Mouse (Mus musculus): ENCODE data around the gene Dact2. TPM values are rescaled to one million over a fixed set of nuclear protein-coding genes. Genes with fewer than 3 reads are reported as not detected.

The Dact2 gene
- total and polyA plus RNA-seq, 3 experiments, result 0.76 to 1.4 (median 0.80) TPM

- H3K27me3 ChIP-seq (ENCODE audit: control insufficient read depth, insufficient read depth, low read length), result no peaks in the 10 kb centered on the region
- no peak overlapping the region for H3K9ac ChIP-seq (ENCODE audit: low read depth, low read length)
- no peaks in the 10 kb centered on the region for H3K79me2 ChIP-seq (replicated peaks; ENCODE audit: control insufficient read depth, insufficient read depth, low read length)
- H3K36me3 ChIP-seq (ENCODE audit: control insufficient read depth, insufficient read depth, low read length), result no peaks in the 10 kb centered on the region
- H3K4me3 ChIP-seq, result no peak overlapping the region
- intact Hi-C loops (cut with DNase I), result no loop called here
- peak; percentile 78; the same call in 1 of the 2 replicates for TF ChIP-seq EP300 (IDR thresholded peaks at IDR 0.05; ENCODE audit: insufficient read depth, low read depth, low read length)
- TF ChIP-seq POLR2A (IDR thresholded peaks at IDR 0.05; ENCODE audit: insufficient read depth, low read depth, low read length), result no peak
- peak; percentile 64 to 78 for DNase-seq
- H3K4me1 ChIP-seq (ENCODE audit: control insufficient read depth, insufficient read depth, low read length), result peaks cover 5% of the 10 kb centered on the region
- 43% methylated on average over 11 of the region's 11 CpGs for WGBS
- no peak overlapping the region; the same call in 1 of the 2 replicates for H3K27ac ChIP-seq
Observed at GRCm38 (mm10) chr17:14244195-14244965, 40.3 kb upstream of the Dact2 start.

- TF ChIP-seq EP300 (IDR thresholded peaks at IDR 0.05; ENCODE audit: insufficient read depth, low read depth, low read length) (no peak), CTCF (IDR thresholded peaks at IDR 0.05) (no peak), POLR2A (IDR thresholded peaks at IDR 0.05; ENCODE audit: insufficient read depth, low read depth, low read length) (no peak)
- intact Hi-C loops (cut with DNase I), result no loop called here
- H3K27me3 ChIP-seq (ENCODE audit: control insufficient read depth, insufficient read depth, low read length), result no peaks in the 10 kb centered on the region
Observed at GRCm38 (mm10) chr17:14242634-14243033, 38.5 kb upstream of the Dact2 start.

GRCm38 (mm10) chr17:14239960-14240359 lies 35.9 kb upstream of the Dact2 start:
- TF ChIP-seq EP300 (IDR thresholded peaks at IDR 0.05; ENCODE audit: insufficient read depth, low read depth, low read length), result no peak
- TF ChIP-seq POLR2A (IDR thresholded peaks at IDR 0.05; ENCODE audit: insufficient read depth, low read depth, low read length), result no peak
- TF ChIP-seq CTCF (IDR thresholded peaks at IDR 0.05), result no peak
- Histone ChIP-seq H3K9ac (ENCODE audit: low read depth, low read length) (no peak overlapping the region), H3K4me1 (ENCODE audit: control insufficient read depth, insufficient read depth, low read length) (peaks cover 5% of the 10 kb centered on the region), H3K36me3 (ENCODE audit: control insufficient read depth, insufficient read depth, low read length) (no peaks in the 10 kb centered on the region), H3K27ac (no peak overlapping the region), H3K79me2 (replicated peaks; ENCODE audit: control insufficient read depth, insufficient read depth, low read length) (no peaks in the 10 kb centered on the region), H3K27me3 (ENCODE audit: control insufficient read depth, insufficient read depth, low read length) (no peaks in the 10 kb centered on the region), H3K4me3 (no peak overlapping the region)
- WGBS, result 73% methylated on average over 10 of the region's 10 CpGs
- intact Hi-C loops (cut with DNase I), result no loop called here
- DNase-seq, result no peak

More at GRCm38 (mm10) chr17:14242634-14243033, 38.5 kb upstream of the Dact2 start:
- Histone ChIP-seq H3K4me3 (no peak overlapping the region), H3K36me3 (ENCODE audit: control insufficient read depth, insufficient read depth, low read length) (no peaks in the 10 kb centered on the region), H3K9ac (ENCODE audit: low read depth, low read length) (no peak overlapping the region), H3K79me2 (replicated peaks; ENCODE audit: control insufficient read depth, insufficient read depth, low read length) (no peaks in the 10 kb centered on the region), H3K4me1 (ENCODE audit: control insufficient read depth, insufficient read depth, low read length) (peaks cover 5% of the 10 kb centered on the region), H3K27ac (no peak overlapping the region)
- WGBS, result 84% methylated on average over 8 of the region's 8 CpGs
- DNase-seq, result no peak

GRCm38 (mm10) chr17:14237134-14237533 lies 33.0 kb upstream of the Dact2 start:
- 0 out of 2 replicates have a peak, but pooled peaks cover 1% of the 10 kb centered on the region for H3K4me1 ChIP-seq (ENCODE audit: control insufficient read depth, insufficient read depth, low read length)
- WGBS, result 67% methylated on average over 6 of the region's 6 CpGs

DNA sequence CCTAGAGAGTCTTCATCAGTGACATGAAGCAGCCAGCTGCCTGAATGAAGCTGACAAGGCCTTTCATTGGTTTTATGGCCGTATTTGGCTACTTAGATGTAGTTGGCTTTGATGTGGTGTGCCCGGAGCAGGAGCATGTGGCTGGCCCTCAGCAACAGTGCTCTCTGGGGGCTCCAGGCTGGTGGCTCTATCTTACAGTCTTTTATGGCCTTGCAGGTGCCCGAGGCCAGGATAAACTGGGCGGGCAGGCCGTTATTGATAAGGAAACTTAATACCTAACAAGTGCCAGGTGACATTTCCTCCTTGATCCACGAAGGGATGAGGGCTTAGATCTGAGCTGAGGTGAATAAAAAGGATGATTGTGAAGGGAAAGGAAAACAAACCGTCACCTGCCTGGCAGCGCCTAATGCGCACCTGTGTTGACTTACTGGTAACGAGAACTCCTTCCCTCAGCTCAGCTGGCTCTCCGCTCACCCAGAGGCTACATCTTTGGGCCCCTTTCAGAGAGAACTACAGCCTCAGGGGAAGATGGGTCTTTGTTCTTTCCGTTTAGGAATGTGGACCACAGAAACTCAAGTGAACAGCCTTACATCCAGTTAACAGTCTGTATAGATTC lies 30.8 kb upstream of the Dact2 start:
- TF ChIP-seq POLR2A (IDR thresholded peaks at IDR 0.05; ENCODE audit: insufficient read depth, low read depth, low read length), result no peak
- no peak for TF ChIP-seq EP300 (IDR thresholded peaks at IDR 0.05; ENCODE audit: insufficient read depth, low read depth, low read length)
- no peak for TF ChIP-seq CTCF (IDR thresholded peaks at IDR 0.05)
- no peaks in the 10 kb centered on the region for H3K79me2 ChIP-seq (replicated peaks; ENCODE audit: control insufficient read depth, insufficient read depth, low read length)
- 70% methylated on average over 12 of the region's 12 CpGs for WGBS
- no peak for DNase-seq
- 0 out of 2 replicates have a peak, but pooled peaks cover 1% of the 10 kb centered on the region for H3K4me1 ChIP-seq (ENCODE audit: control insufficient read depth, insufficient read depth, low read length)
- no peak overlapping the region for H3K27ac ChIP-seq
- H3K27me3 ChIP-seq (ENCODE audit: control insufficient read depth, insufficient read depth, low read length), result no peaks in the 10 kb centered on the region
- H3K36me3 ChIP-seq (ENCODE audit: control insufficient read depth, insufficient read depth, low read length), result no peaks in the 10 kb centered on the region
- intact Hi-C loops (cut with DNase I), result loop anchor here (5.0 kb wide), 2 partner anchors 177 to 667 kb away; no protein-coding TSS in a partner anchor
- no peak overlapping the region for H3K4me3 ChIP-seq
- H3K9ac ChIP-seq (ENCODE audit: low read depth, low read length), result no peak overlapping the region

More at GRCm38 (mm10) chr17:14237134-14237533, 33.0 kb upstream of the Dact2 start:
- no peak overlapping the region for H3K9ac ChIP-seq (ENCODE audit: low read depth, low read length)
- H3K36me3 ChIP-seq (ENCODE audit: control insufficient read depth, insufficient read depth, low read length), result no peaks in the 10 kb centered on the region
- H3K27ac ChIP-seq, result no peak overlapping the region
- DNase-seq, result no peak
- no peaks in the 10 kb centered on the region for H3K27me3 ChIP-seq (ENCODE audit: control insufficient read depth, insufficient read depth, low read length)
- no peak for TF ChIP-seq EP300 (IDR thresholded peaks at IDR 0.05; ENCODE audit: insufficient read depth, low read depth, low read length)
- no peak for TF ChIP-seq POLR2A (IDR thresholded peaks at IDR 0.05; ENCODE audit: insufficient read depth, low read depth, low read length)
- TF ChIP-seq CTCF (IDR thresholded peaks at IDR 0.05), result no peak
- no peak overlapping the region for H3K4me3 ChIP-seq
- intact Hi-C loops (cut with DNase I), result no loop called here
- no peaks in the 10 kb centered on the region for H3K79me2 ChIP-seq (replicated peaks; ENCODE audit: control insufficient read depth, insufficient read depth, low read length)

Data from heart, adult 2 months (tissue).